Mouse (Mus musculus) ES-E14 (cell line): ENCODE results near the gene Map3k5.

Experiments used
- CHD2 ChIP-seq: IDR thresholded peaks from 2 replicates; pipeline ENCODE4 v1.6.1; 2014; ENCODE audit warnings: mild to moderate bottlenecking, low read depth, low read length, inconsistent platforms
- MAFK ChIP-seq: IDR thresholded peaks from 2 replicates; pipeline ENCODE4 v1.6.1; 2014; ENCODE audit warnings: mild to moderate bottlenecking, low read depth, low read length, inconsistent platforms; ENCODE audit not compliant: insufficient read depth
- ZC3H11A ChIP-seq: IDR thresholded peaks from 2 replicates; pipeline ENCODE4 v1.6.1; 2012; ENCODE audit warnings: low read depth, mild to moderate bottlenecking, inconsistent platforms, low read length, borderline replicate concordance

DNA sequence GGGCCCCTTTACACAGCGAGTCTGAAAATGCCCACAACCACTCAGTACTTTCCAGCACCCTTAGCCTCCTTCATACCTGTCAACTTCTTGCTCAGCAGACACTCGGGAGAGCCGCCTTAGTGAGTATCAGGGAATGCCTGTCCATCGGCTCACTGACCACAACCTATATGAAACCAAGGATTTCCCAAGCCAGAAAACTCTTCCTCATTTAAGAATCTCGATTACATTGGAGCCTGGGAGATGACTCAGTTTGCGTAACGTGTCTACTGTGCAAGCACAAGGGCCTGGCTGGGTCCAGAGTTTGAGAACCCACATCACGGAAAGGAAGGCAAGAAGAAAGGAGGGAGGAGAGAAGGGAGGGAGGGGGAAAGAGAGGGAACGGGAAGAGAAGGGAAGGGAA lies 7.6 kb downstream of the Map3k5 start:
- no peak for TF ChIP-seq CHD2
- TF ChIP-seq ZC3H11A = no peak
- no peak for TF ChIP-seq MAFK
